Mouse (Mus musculus) forebrain, postnatal 0 days (tissue): Measurements from ENCODE around the gene Polr1b. TPM values are rescaled to one million over a fixed set of nuclear protein-coding genes. Genes with fewer than 3 reads are reported as not detected.

Source experiments
- ATAC-seq: fragments of 200-750 bp; cut with Nextera tagmentation; 2 replicates; pipeline ENCODE4 v1.8.0; 2017; ENCODE audit warnings: mild to moderate bottlenecking, moderate library complexity
- DNase-seq: peaks from one replicate; pipeline ENCODE4 v3.0.0-alpha.2; 2015
- H3K27ac ChIP-seq: fragments of 300-500 bp; sonication (generic); 2 replicates; pipeline ENCODE4 v1.5.1; 2014; ENCODE audit warnings: low read depth, mild to moderate bottlenecking, antibody characterized with exemption, low read length, moderate library complexity, mixed read lengths
- H3K27me3 ChIP-seq: fragments of 300-500 bp; sonication (generic); 2 replicates; pipeline ENCODE4 v1.6.1; 2014; ENCODE audit warnings: mild to moderate bottlenecking, low read length, mixed read lengths; ENCODE audit not compliant: insufficient read depth
- H3K36me3 ChIP-seq: fragments of 300-500 bp; sonication (generic); 2 replicates; pipeline ENCODE4 v1.6.1; 2014; ENCODE audit warnings: mild to moderate bottlenecking, moderate library complexity; ENCODE audit not compliant: insufficient read depth
- H3K4me1 ChIP-seq: fragments of 300-500 bp; sonication (generic); 2 replicates; pipeline ENCODE4 v1.6.1; 2014; ENCODE audit warnings: antibody characterized with exemption; ENCODE audit not compliant: insufficient read depth
- H3K4me2 ChIP-seq: fragments of 300-500 bp; sonication (generic); 2 replicates; pipeline ENCODE4 v1.6.1; 2014; ENCODE audit warnings: low read depth, mild to moderate bottlenecking, moderate library complexity
- H3K4me3 ChIP-seq: fragments of 300-500 bp; sonication (generic); 2 replicates; pipeline ENCODE4 v1.5.1; 2014; ENCODE audit warnings: low read depth, low read length, mixed read lengths
- H3K9ac ChIP-seq: fragments of 300-500 bp; sonication (generic); 2 replicates; pipeline ENCODE4 v1.6.1; 2014; ENCODE audit warnings: mild to moderate bottlenecking
- H3K9me3 ChIP-seq: fragments of 300-500 bp; sonication (generic); 2 replicates; pipeline ENCODE4 v1.6.1; 2016; ENCODE audit warnings: low read length
- CTCF ChIP-seq: sonication (generic); IDR thresholded peaks from 2 replicates; pipeline ENCODE4 v1.5.1; 2016; ENCODE audit warnings: antibody characterized with exemption, control low read depth, low read depth
- WGBS: fragments of 180-500 bp; shearing (Covaris S2); extraction: QIAGEN DNeasy Blood & Tissue Kit; methylation state at CpG from one replicate; pipeline ENCODE4 v1.1.7; 2014; 5-methylcytosine and 5-hydroxymethylcytosine counted together
- polyA plus RNA-seq: library from polyadenylated mRNA; unstranded; fragments of >200 nt; fragmentation: Nextera tagmentation; extraction: Ambion mirVana; gene quantifications from 2 replicates; pipeline ENCODE4 v1.2.1, GENCODE M21; 2015
- total RNA-seq: library from RNA; depleted of rRNA; stranded (reverse); fragments of >200 nt; gene quantifications from 2 replicates; pipeline ENCODE4 v1.2.3, GENCODE M21; 2014

Gene Polr1b
- total and polyA plus RNA-seq, 2 experiments from 2014 or later = 12.0 to 24.9 TPM

DNA sequence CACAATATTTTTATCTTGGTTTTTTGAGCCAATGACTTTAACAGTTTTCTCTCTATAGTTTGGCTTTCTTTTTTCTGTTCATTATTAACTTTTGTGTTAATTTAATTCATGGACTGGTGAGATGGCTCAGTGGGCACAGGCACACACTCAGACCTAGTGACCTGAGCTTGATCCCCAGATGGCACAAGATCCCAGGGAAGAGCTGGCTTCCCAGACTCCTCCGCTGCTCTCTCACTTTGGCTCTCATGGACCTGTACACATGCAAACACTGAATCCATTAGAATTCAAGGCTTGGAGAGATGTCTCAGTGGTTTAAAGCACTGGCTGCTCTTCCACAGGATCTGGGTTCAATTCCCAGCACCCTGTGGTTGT, 15.6 kb downstream of the Polr1b start:
- peaks cover 73% of the 10 kb centered on the region for H3K36me3 ChIP-seq
- DNase-seq (no peak), ATAC-seq (no peak)
- H3K9me3 ChIP-seq = no peaks in the 10 kb centered on the region
- no peaks in the 10 kb centered on the region for H3K4me1 ChIP-seq
- H3K4me3 ChIP-seq = no peak overlapping the region
- no peak overlapping the region for H3K27ac ChIP-seq
- TF ChIP-seq CTCF = no peak
- H3K27me3 ChIP-seq = no peaks in the 10 kb centered on the region
- no peak overlapping the region for H3K4me2 ChIP-seq
- H3K9ac ChIP-seq = no peak overlapping the region
- 95% methylated on average over 1 of the region's 1 CpGs for whole genome bisulfite sequencing

DNA sequence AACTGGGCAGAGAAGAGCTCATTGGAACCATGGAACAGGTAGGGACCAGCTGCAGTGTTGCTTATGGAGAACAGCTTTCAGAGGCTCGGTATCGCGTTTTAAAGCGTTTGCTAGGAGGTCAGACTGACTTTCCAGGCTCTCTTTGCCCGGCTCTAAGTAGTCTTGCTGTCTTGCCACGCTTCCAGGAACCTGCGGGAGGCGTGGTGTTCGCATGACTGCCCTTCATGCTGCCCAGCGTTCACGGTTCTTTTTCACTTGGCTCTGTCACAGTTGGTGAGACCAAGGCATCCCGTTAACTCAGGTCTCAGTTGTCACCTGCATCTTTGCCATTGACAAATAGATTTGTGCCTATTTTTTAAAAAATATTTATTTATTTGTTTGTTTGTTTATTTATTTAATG, 17.3 kb downstream of the Polr1b start:
- Histone ChIP-seq H3K4me1 (no peaks in the 10 kb centered on the region), H3K27ac (no peak overlapping the region), H3K9ac (no peak overlapping the region), H3K4me2 (no peak overlapping the region), H3K4me3 (no peak overlapping the region), H3K9me3 (no peaks in the 10 kb centered on the region), H3K27me3 (no peaks in the 10 kb centered on the region), H3K36me3 (peaks cover 77% of the 10 kb centered on the region)
- ATAC-seq = no peak
- no peak for TF ChIP-seq CTCF
- no peak for DNase-seq
- 93% methylated on average over 12 of the region's 12 CpGs for WGBS

DNA sequence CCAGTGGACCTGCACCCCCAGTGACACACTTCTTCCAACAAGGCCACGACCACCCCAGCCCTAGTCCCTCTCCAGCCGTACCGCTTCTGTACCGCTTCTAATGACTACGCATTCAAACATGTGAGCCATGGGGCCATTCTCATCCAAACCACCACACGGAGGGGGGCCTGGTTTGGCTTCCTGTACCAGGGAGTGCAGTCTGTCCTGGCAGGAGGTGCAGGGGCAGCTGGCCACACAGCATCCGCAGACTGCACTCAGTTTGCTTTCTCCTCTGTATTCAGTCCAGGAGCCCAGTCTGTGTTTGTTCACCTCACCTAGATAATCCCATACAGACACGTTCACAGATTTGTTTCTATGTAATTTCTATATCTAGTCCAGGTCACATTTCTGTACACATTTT, 21.2 kb downstream of the Polr1b start:
- 97% methylated on average over 8 of the region's 8 CpGs for WGBS
- no peak for DNase-seq
- no peaks in the 10 kb centered on the region for H3K4me1 ChIP-seq
- no peak for TF ChIP-seq CTCF
- no peak overlapping the region for H3K27ac ChIP-seq
- peaks cover 76% of the 10 kb centered on the region for H3K36me3 ChIP-seq
- no peak overlapping the region for H3K4me3 ChIP-seq
- H3K4me2 ChIP-seq = no peak overlapping the region
- no peak for ATAC-seq
- H3K27me3 ChIP-seq = no peaks in the 10 kb centered on the region
- H3K9ac ChIP-seq = no peak overlapping the region
- no peaks in the 10 kb centered on the region for H3K9me3 ChIP-seq

- Histone ChIP-seq H3K4me2 (peak within 1 kb of the TSS; percentile 75), H3K9me3 (no peaks in the 10 kb centered on the region), H3K9ac (peak within 1 kb of the TSS; percentile 67), H3K27me3 (no peaks in the 10 kb centered on the region), H3K4me1 (peaks cover 7% of the 10 kb centered on the region; the same call in 1 of the 2 replicates), H3K27ac (peak within 1 kb of the TSS; percentile 88), H3K4me3 (peak within 1 kb of the TSS; percentile 61), H3K36me3 (peaks cover 41% of the 10 kb centered on the region)
- TF ChIP-seq CTCF = no peak
- DNase-seq (peak; percentile 96), ATAC-seq (peak; percentile 100)
- 2% methylated on average over 35 of the region's 35 CpGs for WGBS
Observed at GRCm38 (mm10) chr2:129129412-129129929, 28.7 kb downstream of the Polr1b start, which contains the start of gene Chchd5. Gene Chchd5 (plus strand): TSS chr2:129129700.

GRCm38 (mm10) chr2:129129987-129130545, 29.3 kb downstream of the Polr1b start:
- Histone ChIP-seq H3K27ac (peak overlapping the region; percentile 88), H3K4me1 (peaks cover 7% of the 10 kb centered on the region; the same call in 1 of the 2 replicates), H3K4me3 (peak overlapping the region; percentile 61), H3K9ac (peak overlapping the region; percentile 63), H3K36me3 (peaks cover 35% of the 10 kb centered on the region), H3K27me3 (no peaks in the 10 kb centered on the region), H3K9me3 (no peaks in the 10 kb centered on the region), H3K4me2 (peak overlapping the region; percentile 75)
- no peak for TF ChIP-seq CTCF
- 26% methylated on average over 18 of the region's 18 CpGs for WGBS
- DNase-seq (no peak), ATAC-seq (peak; percentile 49)

GRCm38 (mm10) chr2:129130776-129131175, 30.0 kb downstream of the Polr1b start:
- H3K9ac ChIP-seq = no peak overlapping the region
- peak overlapping the region; percentile 75; the same call in 1 of the 2 replicates for H3K4me2 ChIP-seq
- no peaks in the 10 kb centered on the region for H3K27me3 ChIP-seq
- H3K36me3 ChIP-seq = peaks cover 28% of the 10 kb centered on the region
- H3K27ac ChIP-seq = no peak overlapping the region
- no peaks in the 10 kb centered on the region for H3K9me3 ChIP-seq
- H3K4me1 ChIP-seq = peaks cover 7% of the 10 kb centered on the region; the same call in 1 of the 2 replicates
- 98% methylated on average over 2 of the region's 2 CpGs for WGBS
- no peak for TF ChIP-seq CTCF
- DNase-seq (no peak), ATAC-seq (no peak)
- peak overlapping the region; percentile 61; the same call in 1 of the 2 replicates for H3K4me3 ChIP-seq

- Histone ChIP-seq H3K27ac (no peak overlapping the region), H3K27me3 (no peaks in the 10 kb centered on the region), H3K4me2 (no peak overlapping the region), H3K36me3 (peaks cover 17% of the 10 kb centered on the region), H3K9me3 (no peaks in the 10 kb centered on the region), H3K4me3 (no peak overlapping the region), H3K4me1 (peaks cover 7% of the 10 kb centered on the region; the same call in 1 of the 2 replicates), H3K9ac (no peak overlapping the region)
- 96% methylated on average over 7 of the region's 7 CpGs for WGBS
- no peak for DNase-seq
- TF ChIP-seq CTCF = 0 out of 2 replicates have a peak, but pooled peaks have one; percentile 6
- no peak for ATAC-seq
Observed at GRCm38 (mm10) chr2:129132231-129132630, 31.4 kb downstream of the Polr1b start.
